Mouse (Mus musculus): ENCODE results near the gene Tango6.

Tango6 gene

GRCm38 (mm10) chr8:106682971-106683668 is at the start of gene Tango6:
Tango6 (plus strand) TSS chr8:106683068.
- in situ Hi-C loops (cut with MboI, MseI) = no loop called here

- in situ Hi-C loops (cut with MboI, MseI) = no loop called here
Measured at GRCm38 (mm10) chr8:106633361-106634158, 49.3 kb upstream of the Tango6 start.

- in situ Hi-C loops (cut with MboI, MseI) = no loop called here
Measured at GRCm38 (mm10) chr8:106635284-106635683, 47.6 kb upstream of the Tango6 start.

GRCm38 (mm10) chr8:106637446-106637845 is 45.4 kb upstream of the Tango6 start:
- in situ Hi-C loops (cut with MboI, MseI) = no loop called here

- in situ Hi-C loops (cut with MboI, MseI) = no loop called here
Measured at GRCm38 (mm10) chr8:106638768-106639295, 44.0 kb upstream of the Tango6 start.

GRCm38 (mm10) chr8:106640212-106640611 is 42.7 kb upstream of the Tango6 start:
- in situ Hi-C loops (cut with MboI, MseI) = loop anchor here (10.0 kb wide), 1 partner anchor 205 kb away; no protein-coding TSS in a partner anchor

- in situ Hi-C loops (cut with MboI, MseI) = loop anchor here (10.0 kb wide), 1 partner anchor 206 kb away; no protein-coding TSS in a partner anchor
Measured at GRCm38 (mm10) chr8:106640921-106641320, 41.9 kb upstream of the Tango6 start.

GRCm38 (mm10) chr8:106642172-106642571 is 40.7 kb upstream of the Tango6 start:
- in situ Hi-C loops (cut with MboI, MseI) = loop anchor here (10.0 kb wide), 1 partner anchor 207 kb away; no protein-coding TSS in a partner anchor

GRCm38 (mm10) chr8:106643100-106643499 is 39.8 kb upstream of the Tango6 start:
- in situ Hi-C loops (cut with MboI, MseI) = loop anchor here (10.0 kb wide), 1 partner anchor 208 kb away; no protein-coding TSS in a partner anchor

- in situ Hi-C loops (cut with MboI, MseI) = loop anchor here (5.0 to 10.0 kb wide), 2 partner anchors 83 to 210 kb away; no protein-coding TSS in a partner anchor
Measured at GRCm38 (mm10) chr8:106644957-106645356, 37.9 kb upstream of the Tango6 start.

- in situ Hi-C loops (cut with MboI, MseI) = loop anchor here (5.0 to 10.0 kb wide), 2 partner anchors 84 to 211 kb away; no protein-coding TSS in a partner anchor
Measured at GRCm38 (mm10) chr8:106646153-106646552, 36.7 kb upstream of the Tango6 start.

GRCm38 (mm10) chr8:106646731-106647130 is 36.1 kb upstream of the Tango6 start:
- in situ Hi-C loops (cut with MboI, MseI) = loop anchor here (5.0 to 10.0 kb wide), 2 partner anchors 84 to 212 kb away; no protein-coding TSS in a partner anchor

- in situ Hi-C loops (cut with MboI, MseI) = loop anchor here (5.0 to 10.0 kb wide), 2 partner anchors 85 to 213 kb away; no protein-coding TSS in a partner anchor
Measured at GRCm38 (mm10) chr8:106647387-106647786, 35.5 kb upstream of the Tango6 start.

- in situ Hi-C loops (cut with MboI, MseI) = loop anchor here (5.0 to 10.0 kb wide), 2 partner anchors 86 to 214 kb away; no protein-coding TSS in a partner anchor
Measured at GRCm38 (mm10) chr8:106648421-106648820, 34.4 kb upstream of the Tango6 start.

- in situ Hi-C loops (cut with MboI, MseI) = no loop called here
Measured at GRCm38 (mm10) chr8:106651994-106652393, 30.9 kb upstream of the Tango6 start.

GRCm38 (mm10) chr8:106656046-106656445 is 26.8 kb upstream of the Tango6 start:
- in situ Hi-C loops (cut with MboI, MseI) = no loop called here

- in situ Hi-C loops (cut with MboI, MseI) = no loop called here
Measured at GRCm38 (mm10) chr8:106672786-106673185, 10.1 kb upstream of the Tango6 start.

GRCm38 (mm10) chr8:106674318-106674717 is 8.6 kb upstream of the Tango6 start:
- in situ Hi-C loops (cut with MboI, MseI) = no loop called here

GRCm38 (mm10) chr8:106674894-106675293 is 8.0 kb upstream of the Tango6 start:
- in situ Hi-C loops (cut with MboI, MseI) = no loop called here

GRCm38 (mm10) chr8:106684387-106684786 is 1.5 kb downstream of the Tango6 start:
- in situ Hi-C loops (cut with MboI, MseI) = no loop called here

- in situ Hi-C loops (cut with MboI, MseI) = loop anchor here (5.0 kb wide), 1 partner anchor 200 kb away; no protein-coding TSS in a partner anchor
Measured at GRCm38 (mm10) chr8:106687479-106687878, 4.6 kb downstream of the Tango6 start.
